Mouse (Mus musculus) c-Kit-positive CD71-negative TER-119-negative erythroid progenitor cells, embryonic 14.5 days (primary cell): ENCODE data around the gene Zfp513.

Experiments
- DNase-seq: peaks from one replicate; pipeline ENCODE4 v3.0.0-alpha.2; 2013; ENCODE audit warnings: low read depth

Zfp513 gene

GRCm38 (mm10) chr5:31168630-31169029 is 33.5 kb downstream of the Zfp513 start:
- no peak for DNase-seq

- DNase-seq = no peak
Observed at GRCm38 (mm10) chr5:31164878-31165277, 37.2 kb downstream of the Zfp513 start.

GRCm38 (mm10) chr5:31162462-31162861 is 39.6 kb downstream of the Zfp513 start:
- no peak for DNase-seq

GRCm38 (mm10) chr5:31154152-31154553 is 48.0 kb downstream of the Zfp513 start, which contains the start of gene Mpv17:
Gene Mpv17, minus strand, starts transcription at chr5:31154251.
- peak; percentile 52 for DNase-seq

- DNase-seq = no peak
Observed at GRCm38 (mm10) chr5:31153516-31154151, 48.5 kb downstream of the Zfp513 start.

GRCm38 (mm10) chr5:31151746-31152145 is 50.4 kb downstream of the Zfp513 start:
- DNase-seq = no peak

GRCm38 (mm10) chr5:31149781-31150180 is 52.3 kb downstream of the Zfp513 start:
- no peak for DNase-seq
